Mouse (Mus musculus): ENCODE measurements around the gene Dusp1.

- TF ChIP-seq POLR2A (IDR thresholded peaks at IDR 0.05; ENCODE audit: extremely low read depth, insufficient read depth, low read length) (no peak), CTCF (IDR thresholded peaks at IDR 0.05; ENCODE audit: extremely low read depth, insufficient read depth, low read length) (no peak)
Measured at GRCm38 (mm10) chr17:26487917-26488316, 74.0 kb downstream of the Dusp1 start.
